Mouse (Mus musculus) kidney, adult 2 months (tissue): Measurements from ENCODE around the gene Zfp740.
"Not testable (repeated sequence)": the region's sequence is repeated elsewhere in the genome, so short reads cannot be mapped to it uniquely, and the experiment has no call there.

Experiments used
- CTCF ChIP-seq: fragments of 200-500 bp; conservative IDR thresholded peaks from 2 replicates; pipeline ENCODE4 v1.5.1; 2011; ENCODE audit warnings: low read depth, mild to moderate bottlenecking, control low read depth, low read length, moderate library complexity, mixed read lengths; ENCODE audit not compliant: insufficient read depth, insufficient read length
- POLR2A ChIP-seq: fragments of 200-500 bp; IDR thresholded peaks from one replicate; pipeline ENCODE4 v1.6.1; 2011; ENCODE audit warnings: low read depth, low read length, control low read depth

- TF ChIP-seq CTCF, POLR2A: not testable (repeated sequence)
Measured at GRCm38 (mm10) chr15:102155006-102155405, 48.0 kb upstream of the Zfp740 start.
